Mouse (Mus musculus): Measurements from ENCODE around the gene Hydin. TPM values are rescaled to one million over a fixed set of nuclear protein-coding genes. Genes with fewer than 3 reads are reported as not detected.
"Not testable (repeated sequence)": the region's sequence is repeated elsewhere in the genome, so short reads cannot be mapped to it uniquely, and the experiment has no call there.

Gene Hydin
- polyA plus RNA-seq, 1 experiment from 2014 or later: 0.01 TPM

- H3K36me3 ChIP-seq (replicated peaks; ENCODE audit: insufficient read depth, low read length): no peaks in the 10 kb centered on the region
- no peak overlapping the region for H3K9ac ChIP-seq (replicated peaks)
- no peak overlapping the region for H3K4me3 ChIP-seq (ENCODE audit: low read depth, low read length)
- no peak for DNase-seq
- 70% methylated on average over 4 of the region's 4 CpGs for WGBS (ENCODE audit: insufficient replicate concordance)
- TF ChIP-seq EP300 (IDR thresholded peaks at IDR 0.05; ENCODE audit: low read depth) (no peak), CTCF (IDR thresholded peaks at IDR 0.05; ENCODE audit: low read depth) (no peak)
- no peaks in the 10 kb centered on the region for H3K27me3 ChIP-seq (ENCODE audit: insufficient read depth, low read length)
- no peak for ATAC-seq
- H3K4me1 ChIP-seq (ENCODE audit: insufficient read depth): no peaks in the 10 kb centered on the region
- H3K4me2 ChIP-seq (ENCODE audit: low read depth, low read length): no peak overlapping the region
- no peak overlapping the region for H3K27ac ChIP-seq (ENCODE audit: low read depth)
- H3K9me3 ChIP-seq (ENCODE audit: low read length): no peaks in the 10 kb centered on the region
Observed at GRCm38 (mm10) chr8:110319586-110319985, 52.8 kb downstream of the Hydin start.

- H3K9me3 ChIP-seq (ENCODE audit: low read length): no peaks in the 10 kb centered on the region
- H3K9ac ChIP-seq (replicated peaks): no peak overlapping the region
- WGBS (ENCODE audit: insufficient replicate concordance): 69% methylated on average over 2 of the region's 2 CpGs
- H3K4me2 ChIP-seq (ENCODE audit: low read depth, low read length): no peak overlapping the region
- TF ChIP-seq EP300 (IDR thresholded peaks at IDR 0.05; ENCODE audit: low read depth): no peak
- TF ChIP-seq CTCF (IDR thresholded peaks at IDR 0.05; ENCODE audit: low read depth): no peak
- no peak for DNase-seq
- H3K4me3 ChIP-seq (ENCODE audit: low read depth, low read length): no peak overlapping the region
- no peaks in the 10 kb centered on the region for H3K27me3 ChIP-seq (ENCODE audit: insufficient read depth, low read length)
- ATAC-seq: no peak
- H3K36me3 ChIP-seq (replicated peaks; ENCODE audit: insufficient read depth, low read length): no peaks in the 10 kb centered on the region
- H3K27ac ChIP-seq (ENCODE audit: low read depth): no peak overlapping the region
- H3K4me1 ChIP-seq (ENCODE audit: insufficient read depth): no peaks in the 10 kb centered on the region
Observed at GRCm38 (mm10) chr8:110321446-110321845, 54.7 kb downstream of the Hydin start.

GRCm38 (mm10) chr8:110323981-110324574, 57.3 kb downstream of the Hydin start:
- H3K9me3 ChIP-seq (ENCODE audit: low read length): no peaks in the 10 kb centered on the region
- no peak overlapping the region for H3K4me2 ChIP-seq (ENCODE audit: low read depth, low read length)
- ATAC-seq: no peak
- H3K4me3 ChIP-seq (ENCODE audit: low read depth, low read length): no peak overlapping the region
- H3K4me1 ChIP-seq (ENCODE audit: insufficient read depth): no peaks in the 10 kb centered on the region
- no peak overlapping the region for H3K9ac ChIP-seq (replicated peaks)
- no peak overlapping the region for H3K27ac ChIP-seq (ENCODE audit: low read depth)
- no peaks in the 10 kb centered on the region for H3K27me3 ChIP-seq (ENCODE audit: insufficient read depth, low read length)
- no peak for TF ChIP-seq EP300 (IDR thresholded peaks at IDR 0.05; ENCODE audit: low read depth)
- TF ChIP-seq CTCF (IDR thresholded peaks at IDR 0.05; ENCODE audit: low read depth): no peak
- no peaks in the 10 kb centered on the region for H3K36me3 ChIP-seq (replicated peaks; ENCODE audit: insufficient read depth, low read length)
- 68% methylated on average over 10 of the region's 10 CpGs for WGBS (ENCODE audit: insufficient replicate concordance)
- DNase-seq: no peak

- H3K4me2 ChIP-seq (ENCODE audit: low read depth, low read length); DNase-seq; H3K9me3 ChIP-seq (ENCODE audit: low read length); H3K36me3 ChIP-seq (replicated peaks; ENCODE audit: insufficient read depth, low read length); H3K9ac ChIP-seq (replicated peaks); ATAC-seq; H3K27me3 ChIP-seq (ENCODE audit: insufficient read depth, low read length); H3K4me3 ChIP-seq (ENCODE audit: low read depth, low read length); H3K27ac ChIP-seq (ENCODE audit: low read depth); H3K4me1 ChIP-seq (ENCODE audit: insufficient read depth): not testable (repeated sequence)
Observed at GRCm38 (mm10) chr8:110327120-110327519, 60.3 kb downstream of the Hydin start.

GRCm38 (mm10) chr8:110333376-110333775, 66.6 kb downstream of the Hydin start:
- Histone ChIP-seq H3K27ac (ENCODE audit: low read depth) (no peak overlapping the region), H3K36me3 (replicated peaks; ENCODE audit: insufficient read depth, low read length) (no peaks in the 10 kb centered on the region), H3K4me3 (ENCODE audit: low read depth, low read length) (no peak overlapping the region), H3K4me1 (ENCODE audit: insufficient read depth) (no peaks in the 10 kb centered on the region), H3K27me3 (ENCODE audit: insufficient read depth, low read length) (no peaks in the 10 kb centered on the region), H3K9me3 (ENCODE audit: low read length) (no peaks in the 10 kb centered on the region), H3K9ac (replicated peaks) (no peak overlapping the region), H3K4me2 (ENCODE audit: low read depth, low read length) (no peak overlapping the region)
- WGBS (ENCODE audit: insufficient replicate concordance): 78% methylated on average over 7 of the region's 7 CpGs
- TF ChIP-seq EP300 (IDR thresholded peaks at IDR 0.05; ENCODE audit: low read depth) (no peak), CTCF (IDR thresholded peaks at IDR 0.05; ENCODE audit: low read depth) (no peak)
- DNase-seq (no peak), ATAC-seq (no peak)

- Histone ChIP-seq H3K27ac (ENCODE audit: low read depth) (no peak overlapping the region), H3K27me3 (ENCODE audit: insufficient read depth, low read length) (no peaks in the 10 kb centered on the region), H3K4me3 (ENCODE audit: low read depth, low read length) (no peak overlapping the region), H3K4me1 (ENCODE audit: insufficient read depth) (no peaks in the 10 kb centered on the region), H3K9me3 (ENCODE audit: low read length) (no peaks in the 10 kb centered on the region), H3K9ac (replicated peaks) (no peak overlapping the region), H3K4me2 (ENCODE audit: low read depth, low read length) (no peak overlapping the region), H3K36me3 (replicated peaks; ENCODE audit: insufficient read depth, low read length) (no peaks in the 10 kb centered on the region)
- 50% methylated on average over 2 of the region's 2 CpGs for WGBS (ENCODE audit: insufficient replicate concordance)
- no peak for DNase-seq
- no peak for ATAC-seq
- TF ChIP-seq EP300 (IDR thresholded peaks at IDR 0.05; ENCODE audit: low read depth): no peak
- no peak for TF ChIP-seq CTCF (IDR thresholded peaks at IDR 0.05; ENCODE audit: low read depth)
Observed at GRCm38 (mm10) chr8:110339447-110339846, 72.7 kb downstream of the Hydin start.

All from liver, postnatal 0 days (tissue).